Mouse (Mus musculus) MEL (cell line): ENCODE data around the gene Syn3. TPM values are rescaled to one million over a fixed set of nuclear protein-coding genes. Genes with fewer than 3 reads are reported as not detected.

ENCODE experiments used
- DNase-seq: peaks from one replicate; pipeline ENCODE4 v3.0.0; 2011; ENCODE audit warnings: low read depth, low spot score
- H3K27ac ChIP-seq: 2 replicates; pipeline ENCODE4 v1.5.1; 2012; ENCODE audit warnings: low read depth, mild to moderate bottlenecking, control low read depth, low read length, moderate library complexity; ENCODE audit not compliant: control insufficient read depth
- H3K27me3 ChIP-seq, 2 experiments: fragments of 150-350 bp in 1 of 2; sonication (generic) in 1 of 2; 2 replicates each; pipeline ENCODE4 v1.6.1; 2012; ENCODE audit warnings: low read length in 2 of 2, mild to moderate bottlenecking in 2 of 2, improper control_type of control experiment in 1 of 2, moderate library complexity in 1 of 2; ENCODE audit not compliant: insufficient read depth in 2 of 2, control insufficient read depth in 1 of 2
- H3K36me3 ChIP-seq, 2 experiments: 2 replicates each; pipeline ENCODE4 v1.6.1; 2012 to 2014; ENCODE audit warnings: low read length in 2 of 2, improper control_type of control experiment in 1 of 2, inconsistent platforms in 1 of 2, mild to moderate bottlenecking in 1 of 2; ENCODE audit not compliant: insufficient read depth in 2 of 2, control insufficient read depth in 1 of 2
- H3K4me1 ChIP-seq, 2 experiments: fragments of 150-350 bp in 1 of 2; sonication (generic) in 1 of 2; 2 replicates each; pipeline ENCODE4 v1.6.1; 2012; ENCODE audit warnings: low read length in 2 of 2, improper control_type of control experiment in 1 of 2, mild to moderate bottlenecking in 1 of 2; ENCODE audit not compliant: insufficient read depth in 2 of 2, control insufficient read depth in 1 of 2
- H3K4me3 ChIP-seq, 2 experiments: fragments of 150-350 bp in 1 of 2; sonication (generic) in 1 of 2; 2 replicates each; pipeline ENCODE4 v1.5.1; 2012; ENCODE audit warnings: low read depth in 2 of 2, low read length in 2 of 2, mild to moderate bottlenecking in 2 of 2, moderate library complexity in 2 of 2, control low read depth in 1 of 2, improper control_type of control experiment in 1 of 2; ENCODE audit not compliant: control insufficient read depth in 1 of 2, insufficient read depth in 1 of 2
- H3K79me2 ChIP-seq: 2 replicates; pipeline ENCODE4 v1.6.1; 2012; ENCODE audit warnings: mild to moderate bottlenecking, low read length, moderate library complexity; ENCODE audit not compliant: control insufficient read depth, poor library complexity, insufficient read depth
- H3K9ac ChIP-seq: 2 replicates; pipeline ENCODE4 v1.6.1; 2012; ENCODE audit warnings: low read depth, mild to moderate bottlenecking, control low read depth, low read length, moderate library complexity; ENCODE audit not compliant: control insufficient read depth, poor library complexity, severe bottlenecking
- H3K9me3 ChIP-seq: fragments of 150-350 bp; sonication (generic); replicated peaks from 2 replicates; pipeline ENCODE4 v1.6.1; 2012; ENCODE audit warnings: mild to moderate bottlenecking, low read length, improper control_type of control experiment, moderate library complexity; ENCODE audit not compliant: insufficient read depth
- BHLHE40 ChIP-seq: IDR thresholded peaks from 2 replicates; pipeline ENCODE4 v1.6.1; 2012; ENCODE audit warnings: low read depth, mild to moderate bottlenecking, inconsistent platforms, low read length, improper control_type of control experiment, borderline replicate concordance
- CHD1 ChIP-seq: IDR thresholded peaks from 2 replicates; pipeline ENCODE4 v1.6.1; 2012; ENCODE audit warnings: low read depth, mild to moderate bottlenecking, inconsistent platforms, low read length, improper control_type of control experiment
- E2F4 ChIP-seq: IDR thresholded peaks from 2 replicates; pipeline ENCODE4 v1.6.1; 2011; ENCODE audit warnings: low read depth, low read length, improper control_type of control experiment, borderline replicate concordance
- EP300 ChIP-seq, 2 experiments: IDR thresholded peaks; 2 replicates each; pipeline ENCODE4 v1.6.1; 2011; ENCODE audit warnings: improper control_type of control experiment in 2 of 2, low read length in 2 of 2, low read depth in 1 of 2, mild to moderate bottlenecking in 1 of 2
- ETS1 ChIP-seq: IDR thresholded peaks from 2 replicates; pipeline ENCODE4 v1.6.1; 2012; ENCODE audit warnings: low read depth, mild to moderate bottlenecking, inconsistent platforms, low read length, improper control_type of control experiment, moderate library complexity
- GATA1 ChIP-seq: IDR thresholded peaks from 2 replicates; pipeline ENCODE4 v1.6.1; 2011; ENCODE audit warnings: low read depth, low read length, improper control_type of control experiment
- JUND ChIP-seq: IDR thresholded peaks from 2 replicates; pipeline ENCODE4 v1.6.1; 2011; ENCODE audit warnings: low read depth, mild to moderate bottlenecking, improper control_type of control experiment, low read length
- MXI1 ChIP-seq: IDR thresholded peaks from 2 replicates; pipeline ENCODE4 v1.6.1; 2011; ENCODE audit warnings: mild to moderate bottlenecking, low read depth, low read length, improper control_type of control experiment
- MYB ChIP-seq: IDR thresholded peaks from 2 replicates; pipeline ENCODE4 v1.6.1; 2011; ENCODE audit warnings: mild to moderate bottlenecking, low read depth, low read length, improper control_type of control experiment
- NELFE ChIP-seq: IDR thresholded peaks from 2 replicates; pipeline ENCODE4 v1.6.1; 2011; ENCODE audit warnings: low read depth, low read length, improper control_type of control experiment
- NRF1 ChIP-seq: IDR thresholded peaks from 2 replicates; pipeline ENCODE4 v1.6.1; 2014; ENCODE audit warnings: low read depth, mild to moderate bottlenecking, inconsistent platforms, low read length, improper control_type of control experiment, moderate library complexity; ENCODE audit not compliant: poor library complexity, insufficient read depth, severe bottlenecking
- POLR2AphosphoS5 ChIP-seq: IDR thresholded peaks from 2 replicates; pipeline ENCODE4 v1.6.1; 2012; ENCODE audit warnings: low read depth, borderline replicate concordance, mild to moderate bottlenecking, inconsistent platforms, low read length, moderate library complexity, mixed read lengths
- RAD21 ChIP-seq: IDR thresholded peaks from 2 replicates; pipeline ENCODE4 v1.6.1; 2011; ENCODE audit warnings: mild to moderate bottlenecking, low read depth, low read length, improper control_type of control experiment
- SMC3 ChIP-seq: IDR thresholded peaks from 2 replicates; pipeline ENCODE4 v1.6.1; 2011; ENCODE audit warnings: low read depth, low read length, improper control_type of control experiment
- TCF12 ChIP-seq: IDR thresholded peaks from 2 replicates; pipeline ENCODE4 v1.6.1; 2014; ENCODE audit warnings: low read depth, mild to moderate bottlenecking, inconsistent platforms, low read length, improper control_type of control experiment, moderate library complexity
- USF2 ChIP-seq, 2 experiments: IDR thresholded peaks; 2 replicates each; pipeline ENCODE4 v1.6.1; 2011 to 2012; ENCODE audit warnings: improper control_type of control experiment in 2 of 2, low read length in 2 of 2, borderline replicate concordance in 1 of 2, inconsistent platforms in 1 of 2, low read depth in 1 of 2, mild to moderate bottlenecking in 1 of 2; ENCODE audit not compliant: insufficient read depth in 1 of 2
- ZKSCAN1 ChIP-seq: IDR thresholded peaks from 2 replicates; pipeline ENCODE4 v1.6.1; 2012; ENCODE audit warnings: low read depth, mild to moderate bottlenecking, inconsistent platforms, low read length, improper control_type of control experiment, moderate library complexity
- ZMIZ1 ChIP-seq: IDR thresholded peaks from 2 replicates; pipeline ENCODE4 v1.6.1; 2012; ENCODE audit warnings: low read depth, mild to moderate bottlenecking, inconsistent platforms, low read length, improper control_type of control experiment, moderate library complexity
- polyA plus RNA-seq, 2 experiments: library from polyadenylated mRNA; stranded (reverse) in 1 of 2; unstranded in 1 of 2; fragments of >175 nt in 1 of 2; fragments of >200 nt in 1 of 2; gene quantifications; 2 replicates each; pipeline versions ENCODE4 v1.2.1 to v1.2.4; 2012; ENCODE audit warnings: low replicate concordance in 2 of 2, low read depth in 1 of 2; ENCODE audit not compliant: insufficient read length in 2 of 2, insufficient read depth in 1 of 2, missing spikeins in 1 of 2
- total RNA-seq: library from RNA; depleted of rRNA; stranded (reverse); fragments of 300-350 nt; gene quantifications from 2 replicates; pipeline ENCODE4 v1.2.3, GENCODE M21; 2012

Syn3 gene
- total and polyA plus RNA-seq, 3 experiments, result 0.06 TPM; not detected in 2

DNA sequence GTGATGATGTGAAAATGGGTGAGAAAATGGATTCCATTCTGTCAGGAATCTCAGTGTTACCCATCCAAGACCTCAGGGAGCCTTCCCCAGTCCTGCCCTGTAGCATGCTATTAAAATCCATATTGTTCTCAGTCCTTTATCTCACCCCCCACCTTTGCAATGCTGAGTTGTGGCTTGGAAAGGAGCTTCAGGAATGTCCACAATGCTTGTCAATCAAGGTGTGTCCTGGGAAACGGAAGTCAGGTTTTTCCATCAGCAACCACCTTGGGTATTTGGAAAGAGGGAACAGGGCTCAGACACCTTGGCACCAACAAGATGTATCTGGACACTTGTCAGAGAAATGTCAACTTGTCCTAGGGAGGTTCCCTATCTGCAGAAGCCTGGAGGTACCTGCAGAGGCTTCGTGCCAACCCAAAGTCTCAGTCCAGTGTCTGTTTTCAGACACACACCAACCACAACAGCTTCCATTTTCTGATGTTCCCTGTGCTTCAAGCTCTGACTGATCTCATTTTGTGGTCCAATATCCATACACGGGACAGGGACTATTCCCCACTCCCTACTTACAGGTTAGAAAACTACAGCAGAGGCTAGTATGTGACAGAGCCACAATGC, 302.2 kb downstream of the Syn3 start:
- H3K27me3 ChIP-seq, result no peaks in the 10 kb centered on the region
- no peaks in the 10 kb centered on the region for H3K9me3 ChIP-seq
- no peak for DNase-seq
- no peaks in the 10 kb centered on the region for H3K4me1 ChIP-seq
- no peak overlapping the region for H3K4me3 ChIP-seq
- no peak overlapping the region for H3K9ac ChIP-seq
- no peak overlapping the region for H3K27ac ChIP-seq
- no peaks in the 10 kb centered on the region for H3K79me2 ChIP-seq
- H3K36me3 ChIP-seq, result no peaks in the 10 kb centered on the region
- TF ChIP-seq SMC3 (no peak), BHLHE40 (no peak), ZMIZ1 (no peak), JUND (no peak), E2F4 (no peak)

GRCm38 (mm10) chr10:86194722-86195121, 304.0 kb downstream of the Syn3 start:
- Histone ChIP-seq H3K9me3 (no peaks in the 10 kb centered on the region), H3K27ac (no peak overlapping the region), H3K36me3 (no peaks in the 10 kb centered on the region), H3K79me2 (no peaks in the 10 kb centered on the region), H3K4me1 (no peaks in the 10 kb centered on the region), H3K4me3 (no peak overlapping the region), H3K9ac (no peak overlapping the region), H3K27me3 (no peaks in the 10 kb centered on the region)
- TF ChIP-seq MYB (no peak), ETS1 (no peak), RAD21 (no peak), JUND (no peak), NRF1 (no peak), MXI1 (no peak), ZMIZ1 (no peak), CHD1 (no peak), POLR2AphosphoS5 (no peak), ZKSCAN1 (no peak)
- no peak for DNase-seq

DNA sequence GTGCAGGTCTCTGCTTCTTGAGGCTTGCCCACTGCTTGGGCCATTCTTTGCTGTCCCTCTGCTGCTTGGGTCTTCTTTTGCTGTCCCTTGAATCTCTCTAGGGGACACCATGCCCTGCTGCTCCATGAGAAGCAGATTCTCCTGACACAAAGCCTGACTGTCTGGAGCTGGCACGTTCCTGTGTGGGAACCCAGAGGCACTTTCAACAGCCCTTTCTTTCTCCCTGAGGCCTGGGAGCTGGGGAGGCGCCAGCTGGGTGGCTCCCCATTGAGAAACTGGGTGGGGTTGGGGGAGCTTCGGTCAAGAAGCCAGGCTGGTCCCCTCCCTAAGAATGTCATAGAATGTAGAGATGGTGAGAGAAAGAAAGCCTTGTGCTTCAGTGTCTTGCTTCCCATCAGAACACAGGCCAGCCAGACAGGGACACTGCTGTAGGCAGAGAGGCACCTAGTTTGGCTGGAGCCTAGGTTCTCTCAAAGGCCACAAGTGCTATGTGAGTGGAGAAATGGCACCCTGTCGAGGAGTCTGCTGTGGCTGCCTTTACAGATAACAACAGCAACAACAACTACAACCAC, 304.7 kb downstream of the Syn3 start:
- no peaks in the 10 kb centered on the region for H3K79me2 ChIP-seq
- no peak overlapping the region for H3K4me3 ChIP-seq
- DNase-seq, result no peak
- no peaks in the 10 kb centered on the region for H3K4me1 ChIP-seq
- no peaks in the 10 kb centered on the region for H3K36me3 ChIP-seq
- H3K27me3 ChIP-seq, result no peaks in the 10 kb centered on the region
- no peak overlapping the region for H3K9ac ChIP-seq
- no peaks in the 10 kb centered on the region for H3K9me3 ChIP-seq
- no peak overlapping the region for H3K27ac ChIP-seq
- TF ChIP-seq GATA1, result no peak
- TF ChIP-seq EP300 (IDR thresholded peaks at IDR 0.05; ENCODE audit: low read depth in 1 of 2, low read length in 2 of 2), result no peak
- no peak for TF ChIP-seq USF2 (IDR thresholded peaks at IDR 0.05; ENCODE audit: borderline replicate concordance in 1 of 2, insufficient read depth in 1 of 2, low read depth in 1 of 2, low read length in 2 of 2)
- no peak for TF ChIP-seq TCF12
- no peak for TF ChIP-seq NELFE
